Mouse (Mus musculus) B cell, adult 2 months (primary cell): ENCODE measurements around the gene Syt16.

Experiments
- DNase-seq, 2 experiments: peaks; one replicate each; pipeline ENCODE4 v3.0.0; 2022

Syt16 gene

DNA sequence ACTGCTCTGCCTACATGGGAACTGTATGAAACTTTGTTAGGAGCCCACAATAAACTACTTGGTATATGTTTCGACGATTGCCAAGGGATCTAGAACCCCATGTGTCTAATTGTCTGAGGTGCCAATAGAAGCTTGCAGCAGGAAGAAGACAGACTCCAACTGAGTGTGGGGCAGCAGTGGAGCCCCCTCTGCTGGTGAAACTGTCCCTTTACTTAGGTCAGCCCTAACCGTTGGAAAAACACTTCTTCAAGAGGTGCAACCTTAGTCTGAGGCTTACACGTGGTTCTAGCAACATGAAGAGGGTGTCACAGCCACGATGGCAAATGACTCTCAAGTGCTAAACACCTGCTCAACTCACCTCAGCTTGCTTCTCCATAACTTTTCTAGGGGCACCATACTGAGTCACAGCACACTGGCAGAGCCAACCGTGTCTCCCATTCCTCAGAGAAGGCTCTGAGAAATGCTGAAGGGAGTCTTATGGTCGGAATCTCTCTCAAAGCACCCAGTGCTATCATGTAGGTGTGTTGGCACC is 17.3 kb downstream of the Syt16 start:
- DNase-seq: peak; percentile 52 to 65

DNA sequence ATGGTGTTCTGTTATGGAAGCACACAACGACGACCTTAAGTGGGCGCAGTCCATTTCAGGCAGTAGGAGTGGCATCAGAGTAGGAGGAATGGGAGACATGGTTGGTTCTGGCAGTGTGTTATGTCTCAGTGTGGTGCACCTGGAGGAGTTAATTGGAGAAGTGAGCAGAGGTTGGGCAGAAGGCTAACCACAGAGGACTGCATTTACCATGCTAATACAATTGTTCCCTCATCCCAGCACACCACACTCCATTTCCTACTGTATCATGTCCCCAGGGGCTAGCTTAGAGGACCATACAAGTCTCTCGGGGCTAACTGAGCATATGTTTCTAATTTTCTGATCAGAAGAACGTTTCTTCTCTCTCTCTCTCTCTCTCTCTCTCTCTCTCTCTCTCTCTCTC is 18.0 kb downstream of the Syt16 start:
- no peak for DNase-seq

DNA sequence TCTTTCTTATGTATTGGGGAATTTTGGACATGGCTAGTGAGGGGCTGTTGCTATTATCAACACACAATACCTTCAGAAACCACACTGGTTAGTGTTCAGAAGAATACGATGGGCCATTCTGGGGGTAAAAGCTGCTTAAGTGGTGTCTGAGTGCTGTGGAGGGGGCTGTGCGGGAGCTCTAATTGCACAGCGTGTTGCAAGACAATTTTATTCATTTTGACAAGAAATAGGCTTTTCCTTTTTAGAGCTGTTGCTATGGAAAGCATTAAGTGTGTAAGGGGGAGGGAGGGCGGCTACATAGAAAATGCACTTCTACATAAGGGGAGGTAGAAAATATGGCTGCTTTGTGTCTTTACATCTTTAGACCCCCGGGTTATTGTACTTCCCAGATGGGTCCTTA is 25.8 kb downstream of the Syt16 start:
- no peak for DNase-seq

DNA sequence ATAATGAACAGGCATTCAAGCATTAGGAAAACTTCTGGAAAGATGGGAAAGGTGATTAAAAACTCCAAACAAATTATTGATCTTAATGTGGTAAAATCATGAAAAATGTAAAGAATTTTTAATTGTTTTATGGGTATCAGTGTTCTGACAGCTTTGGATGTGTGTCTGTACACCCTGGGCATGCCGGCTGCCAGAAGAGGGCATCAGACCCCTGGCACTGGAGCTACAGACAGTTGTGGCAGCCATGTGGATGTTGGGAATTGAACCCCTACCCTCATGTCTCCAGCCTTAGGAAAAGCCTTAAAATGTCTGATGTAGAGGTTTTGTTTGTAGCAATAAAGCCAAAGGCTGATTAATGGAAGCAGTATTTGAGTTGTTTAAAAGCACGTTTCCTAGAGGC is 27.5 kb downstream of the Syt16 start:
- no peak for DNase-seq

DNA sequence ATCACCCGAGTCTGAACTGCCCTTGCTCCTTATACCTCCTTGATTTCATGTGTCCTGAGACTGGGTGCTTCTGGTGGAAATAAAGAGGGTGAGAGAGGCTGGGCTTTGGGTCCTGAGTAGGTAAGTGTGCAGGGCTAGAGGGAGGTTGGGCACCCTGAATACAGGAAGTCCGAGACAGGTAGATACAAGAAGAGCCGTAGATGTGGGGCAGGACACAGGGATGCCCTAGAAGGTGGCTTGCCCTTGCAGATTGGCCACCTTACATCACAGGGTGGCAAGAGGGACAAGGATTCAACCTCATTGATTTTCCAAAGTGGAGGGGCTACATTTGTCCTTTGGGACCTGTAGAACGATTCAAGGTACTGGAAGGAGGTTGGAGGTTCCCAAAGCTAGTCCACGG is 45.8 kb downstream of the Syt16 start:
- no peak for DNase-seq

DNA sequence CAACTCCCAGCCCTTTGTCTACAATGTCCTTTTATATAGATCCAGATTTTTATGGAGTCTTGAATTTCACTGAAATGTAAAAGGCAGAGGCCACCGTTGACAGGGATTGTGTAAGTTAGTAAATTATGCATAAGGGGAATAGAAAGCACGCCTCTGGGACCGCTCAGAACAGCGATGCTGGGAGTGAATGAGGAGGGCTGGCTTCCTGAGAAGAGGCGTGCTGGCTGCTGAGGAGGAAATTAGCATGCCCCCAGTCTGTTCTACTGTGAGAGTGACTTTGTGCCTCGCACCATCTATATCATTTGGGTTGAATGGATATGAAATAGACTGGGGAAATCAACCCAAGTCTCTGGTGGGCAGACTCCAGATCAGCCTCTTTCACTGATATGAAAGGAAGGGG is 46.3 kb downstream of the Syt16 start:
- DNase-seq: no peak

DNA sequence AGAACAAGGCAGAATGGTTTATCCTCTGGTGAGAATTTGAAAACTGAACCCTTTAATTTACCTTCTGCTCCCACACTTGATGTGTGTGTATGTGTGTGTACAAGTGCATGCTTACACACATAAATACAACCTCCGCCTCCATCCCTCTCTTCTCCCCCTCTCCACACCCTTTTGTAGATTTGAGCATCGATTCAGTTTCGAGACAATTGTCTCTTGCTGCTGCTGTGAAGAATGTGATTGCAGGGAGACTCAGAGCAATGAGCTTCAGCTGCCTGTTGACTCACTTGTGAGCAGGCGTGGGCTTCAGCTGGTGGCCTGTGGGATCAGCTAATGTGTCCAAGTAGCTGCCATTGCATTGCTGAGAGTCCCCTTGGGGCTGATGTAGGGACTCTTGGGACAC is 46.8 kb downstream of the Syt16 start:
- no peak for DNase-seq

DNA sequence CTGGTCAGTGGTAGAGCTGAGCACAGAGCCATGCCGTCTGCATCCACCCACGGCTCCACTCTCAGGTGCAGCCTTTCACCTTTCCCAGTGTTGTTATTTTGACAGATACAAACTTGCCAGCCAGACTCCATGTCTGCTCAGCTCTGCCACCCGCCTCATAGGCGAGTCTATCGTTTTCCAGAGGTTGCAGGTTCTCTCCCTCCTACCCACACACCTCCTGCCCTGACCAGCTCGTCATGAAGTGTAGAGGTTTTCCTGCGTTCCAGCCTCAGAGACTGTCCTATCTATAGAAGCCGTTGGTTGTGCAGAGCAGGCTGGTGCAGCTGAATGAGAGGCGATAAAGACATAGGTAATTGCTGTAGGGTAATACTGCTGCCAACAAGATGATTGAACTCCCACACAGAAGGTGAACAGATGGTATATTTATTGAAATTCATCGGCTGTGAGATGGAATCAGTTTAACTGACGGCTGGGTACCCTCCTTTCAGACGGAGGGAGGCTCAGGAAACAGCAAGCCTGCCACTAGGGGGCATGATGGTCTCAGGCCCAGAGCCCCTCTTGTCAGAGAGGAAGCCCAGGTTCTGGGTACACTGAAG is 58.0 kb downstream of the Syt16 start:
- DNase-seq: no peak

DNA sequence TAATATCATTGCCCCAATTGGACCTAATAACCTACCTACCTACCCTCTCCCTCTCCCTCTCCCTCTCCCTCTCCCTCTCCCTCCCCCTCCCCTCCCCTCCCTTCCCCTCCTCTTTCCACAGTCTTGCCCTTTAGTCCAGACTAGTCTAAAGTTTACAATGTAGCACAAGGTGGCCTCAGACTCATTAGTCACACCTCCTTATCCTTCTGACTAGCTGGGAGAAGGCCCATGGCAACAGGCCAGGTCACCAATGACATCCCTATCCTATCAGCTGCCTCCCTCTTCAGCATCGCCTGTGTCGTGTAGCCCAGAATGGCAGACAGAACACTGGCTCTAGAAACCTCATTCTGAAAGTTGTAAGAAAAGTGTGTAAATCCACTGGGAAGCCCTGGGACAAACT is 58.7 kb downstream of the Syt16 start:
- DNase-seq: no peak

DNA sequence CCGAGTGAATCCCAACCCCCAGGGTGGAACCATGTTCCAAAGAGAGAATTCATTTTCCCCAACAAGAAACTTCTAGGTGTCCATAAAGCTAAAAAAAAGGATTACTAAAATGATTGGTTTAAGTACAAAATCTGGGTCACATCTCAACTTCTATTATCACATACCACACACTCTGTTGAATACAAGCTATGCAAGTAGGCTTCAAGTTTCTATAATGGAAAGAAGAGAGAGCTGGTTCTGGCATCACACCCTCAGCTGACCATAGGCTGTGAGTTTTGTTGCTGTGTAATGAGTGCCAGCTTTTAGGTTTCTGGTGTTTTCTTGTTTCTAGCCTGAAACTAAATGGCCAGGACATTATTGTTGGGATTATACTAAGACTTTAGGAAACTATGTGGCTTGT is 65.1 kb downstream of the Syt16 start:
- DNase-seq: no peak

DNA sequence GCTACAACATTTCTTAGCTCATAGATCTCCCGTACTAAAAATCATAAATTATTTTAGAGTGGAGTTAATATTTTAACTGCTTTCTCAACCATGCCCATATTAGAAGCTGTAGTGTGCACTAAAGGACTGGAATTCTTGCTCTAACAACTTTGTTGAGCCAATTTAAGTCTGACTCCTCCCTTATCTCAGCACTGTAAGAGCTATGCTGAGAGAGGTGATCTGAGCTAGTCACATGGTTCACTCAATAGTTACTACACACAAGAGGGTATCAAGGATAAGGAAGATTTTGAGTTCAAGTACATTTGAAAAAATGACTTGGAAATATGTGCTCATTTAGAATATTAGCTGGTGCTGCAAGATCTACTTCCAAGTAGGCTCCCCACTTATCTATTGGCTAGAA is 71.5 kb downstream of the Syt16 start:
- no peak for DNase-seq

DNA sequence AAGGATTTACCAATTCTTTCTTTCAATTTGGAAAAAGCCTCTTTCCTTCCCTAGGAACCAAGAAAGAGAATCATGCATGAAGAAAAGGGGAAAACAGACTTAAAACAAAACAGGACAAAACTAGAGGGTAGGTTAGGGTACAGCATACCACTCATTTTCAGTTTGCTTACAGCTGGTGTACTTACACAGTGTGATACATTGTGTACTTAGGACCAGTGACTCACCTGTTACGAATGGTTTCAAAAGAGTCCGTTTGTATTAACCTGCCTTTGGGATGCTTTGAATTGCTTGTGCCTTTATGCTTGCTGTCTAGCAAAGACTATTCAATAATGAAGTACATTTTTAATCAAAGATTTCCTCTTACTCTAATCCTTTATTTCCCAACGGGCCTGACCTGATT is 78.1 kb downstream of the Syt16 start:
- no peak for DNase-seq

DNA sequence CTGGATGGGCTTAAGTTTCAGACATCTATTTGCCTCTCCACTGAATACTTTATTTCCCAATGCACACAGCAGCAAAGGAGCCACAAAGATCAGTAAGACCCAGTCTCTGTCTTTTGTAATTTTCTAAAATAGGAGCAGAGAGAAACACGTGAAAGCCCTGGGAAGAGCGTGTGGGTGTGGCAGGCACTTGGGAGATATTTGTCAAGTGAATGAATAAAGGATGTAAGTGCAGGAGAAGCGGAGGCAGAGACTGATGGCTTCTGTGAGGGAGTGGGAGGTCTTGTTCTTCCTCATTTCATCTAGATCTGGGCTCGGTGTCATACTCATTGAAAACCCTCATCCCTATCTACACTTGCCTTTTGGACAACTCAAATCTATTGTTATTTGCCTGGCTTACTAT is 78.6 kb downstream of the Syt16 start:
- DNase-seq: no peak

DNA sequence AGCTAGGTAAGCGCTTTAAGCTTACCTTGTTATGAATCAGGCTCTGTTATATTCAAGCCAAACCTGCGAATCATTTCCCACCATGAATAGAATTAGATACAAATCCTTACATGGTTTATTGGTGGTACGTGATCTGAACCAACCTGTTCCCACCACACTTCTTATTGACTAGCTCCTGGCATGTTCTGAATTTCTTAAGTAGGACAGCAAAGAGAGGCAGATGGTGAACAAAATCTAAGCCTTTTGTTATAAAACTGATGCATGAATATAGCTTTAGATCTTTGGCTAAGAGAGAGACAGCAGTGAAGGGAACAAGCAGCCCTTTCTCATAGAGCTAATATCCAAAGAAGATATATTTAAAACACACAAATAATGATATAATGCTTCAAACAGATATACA is 83.7 kb downstream of the Syt16 start:
- DNase-seq: no peak

DNA sequence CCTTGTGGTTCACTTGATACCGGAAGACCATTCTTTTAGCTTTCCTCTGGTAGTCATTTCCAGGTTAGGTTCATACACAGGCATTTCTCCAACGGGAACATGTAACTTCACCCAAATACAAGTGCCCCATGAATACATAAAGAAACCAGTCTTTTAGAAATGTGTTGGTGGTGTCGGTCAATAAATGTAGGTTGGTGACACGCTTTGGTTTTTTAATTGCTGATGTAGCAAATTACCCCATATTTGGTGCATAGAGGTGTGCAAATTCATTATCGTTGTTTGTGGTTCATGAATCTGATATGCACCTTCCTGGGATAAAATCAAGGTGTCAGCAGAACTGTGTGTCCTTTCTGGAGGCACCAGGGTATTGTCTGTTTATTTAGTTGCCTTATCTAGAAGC is 86.9 kb downstream of the Syt16 start:
- DNase-seq: no peak

DNA sequence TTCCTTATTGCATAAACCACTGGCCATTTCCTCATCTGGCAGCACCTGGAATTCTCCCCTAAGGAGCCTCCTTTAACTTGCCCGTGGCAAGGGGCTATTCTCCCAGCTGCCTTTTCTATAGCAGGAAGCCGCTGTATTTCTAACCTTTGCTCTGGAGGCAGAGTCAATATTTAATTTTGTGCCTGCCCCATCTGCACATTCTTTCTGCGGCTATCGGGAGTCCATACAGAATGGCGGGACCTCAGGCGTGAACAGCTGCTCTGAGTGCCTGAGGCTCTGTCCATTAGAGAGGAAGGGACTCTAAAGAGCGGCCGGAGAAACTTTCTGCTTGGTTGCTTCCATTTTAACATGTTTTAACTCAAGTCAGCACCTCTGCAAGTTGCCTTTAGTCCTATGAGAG is 89.6 kb downstream of the Syt16 start:
- DNase-seq: no peak

DNA sequence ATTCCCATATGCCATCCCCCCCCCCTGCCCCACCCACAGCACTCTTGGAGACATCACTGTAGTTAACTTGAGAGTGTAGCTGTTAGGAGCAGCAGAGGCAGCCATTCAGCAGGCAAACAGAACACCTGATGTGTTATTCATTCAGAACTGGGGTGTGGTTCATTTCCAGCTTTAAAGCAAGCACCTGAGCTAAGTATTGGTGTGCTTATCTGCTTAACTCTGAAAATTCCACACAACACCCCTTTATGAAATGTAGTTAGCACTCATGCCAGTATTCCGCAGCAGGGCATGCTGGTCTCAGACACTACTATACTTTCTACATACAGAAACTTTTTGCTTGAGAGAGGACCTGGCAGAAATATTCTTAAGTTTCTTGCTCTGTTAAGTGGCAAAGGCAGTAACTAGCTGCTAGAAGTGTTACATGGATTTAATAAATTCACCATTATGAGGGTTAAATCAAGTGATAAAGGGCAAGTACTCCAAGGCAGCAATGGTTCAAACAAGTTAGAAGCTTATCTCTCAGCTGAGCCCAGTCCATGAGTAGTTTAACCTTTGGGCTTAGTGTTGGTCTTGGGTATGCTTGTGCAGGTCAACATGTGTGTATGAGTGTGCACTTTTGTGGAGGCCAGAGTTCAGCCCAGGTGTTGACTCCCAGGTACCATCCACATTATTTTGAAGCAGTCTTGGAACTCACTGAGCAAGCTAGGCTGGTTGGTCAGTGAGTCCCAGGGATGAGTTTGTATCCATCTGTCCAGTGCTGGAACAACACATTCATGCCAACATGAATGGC is 92.1 kb downstream of the Syt16 start:
- no peak for DNase-seq

DNA sequence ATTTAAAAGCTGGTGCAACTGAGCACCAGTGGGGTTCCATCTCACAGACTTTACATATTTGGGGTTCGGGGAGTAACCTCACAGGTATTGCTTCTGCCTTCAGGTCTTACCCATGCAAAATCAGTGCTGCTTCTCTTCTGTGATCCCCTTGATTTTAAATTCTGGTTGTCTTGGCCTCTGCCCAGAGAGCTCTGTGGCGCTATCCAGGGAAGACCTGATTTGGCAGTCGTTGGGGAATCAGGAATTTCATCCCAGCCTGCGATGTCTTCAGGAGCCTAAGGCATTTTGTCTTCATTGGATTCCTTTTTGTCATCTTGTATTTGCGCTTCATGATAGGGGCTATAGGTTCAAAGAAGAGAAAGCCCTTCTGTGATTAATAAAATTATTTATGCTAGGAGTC is 95.1 kb downstream of the Syt16 start:
- DNase-seq: no peak

DNA sequence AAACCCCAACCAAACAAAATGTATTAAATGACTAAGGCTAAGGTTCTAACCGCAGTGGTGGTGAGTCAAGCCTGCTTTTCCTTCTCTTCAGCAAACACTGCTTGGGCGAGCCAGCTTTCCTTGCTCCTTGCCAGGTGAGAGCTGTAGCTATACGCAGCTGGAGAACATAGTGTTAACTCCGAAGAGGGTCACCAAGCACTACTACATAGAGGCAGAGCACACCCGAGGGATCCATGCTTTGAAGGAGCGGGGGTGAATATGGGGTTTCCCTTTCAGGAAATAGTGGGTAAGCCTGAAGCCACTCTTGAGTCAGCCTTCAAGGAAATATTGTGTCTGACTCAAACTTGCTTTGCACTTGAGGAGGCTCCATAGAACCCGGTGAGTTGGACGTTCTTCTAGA is 95.6 kb downstream of the Syt16 start:
- DNase-seq: no peak

DNA sequence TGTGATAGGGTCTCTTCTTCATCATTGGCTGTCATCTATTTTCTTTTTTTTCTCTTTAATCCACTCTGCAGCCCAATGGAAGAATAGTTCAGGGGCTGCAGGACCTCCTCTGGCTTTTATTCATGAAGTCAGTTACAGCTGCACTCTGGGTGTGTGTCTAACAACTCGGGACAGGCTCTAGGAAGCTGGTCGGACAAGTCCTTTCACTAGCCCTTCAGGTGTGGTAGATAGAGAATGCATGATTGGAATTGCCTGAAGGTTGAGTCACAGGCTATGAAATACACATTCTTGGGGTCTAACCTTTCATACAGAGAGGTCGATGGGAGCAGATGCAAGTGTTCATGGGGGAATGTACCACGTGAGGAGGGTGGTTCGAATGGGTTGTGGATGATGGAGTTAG is 97.2 kb downstream of the Syt16 start:
- no peak for DNase-seq

DNA sequence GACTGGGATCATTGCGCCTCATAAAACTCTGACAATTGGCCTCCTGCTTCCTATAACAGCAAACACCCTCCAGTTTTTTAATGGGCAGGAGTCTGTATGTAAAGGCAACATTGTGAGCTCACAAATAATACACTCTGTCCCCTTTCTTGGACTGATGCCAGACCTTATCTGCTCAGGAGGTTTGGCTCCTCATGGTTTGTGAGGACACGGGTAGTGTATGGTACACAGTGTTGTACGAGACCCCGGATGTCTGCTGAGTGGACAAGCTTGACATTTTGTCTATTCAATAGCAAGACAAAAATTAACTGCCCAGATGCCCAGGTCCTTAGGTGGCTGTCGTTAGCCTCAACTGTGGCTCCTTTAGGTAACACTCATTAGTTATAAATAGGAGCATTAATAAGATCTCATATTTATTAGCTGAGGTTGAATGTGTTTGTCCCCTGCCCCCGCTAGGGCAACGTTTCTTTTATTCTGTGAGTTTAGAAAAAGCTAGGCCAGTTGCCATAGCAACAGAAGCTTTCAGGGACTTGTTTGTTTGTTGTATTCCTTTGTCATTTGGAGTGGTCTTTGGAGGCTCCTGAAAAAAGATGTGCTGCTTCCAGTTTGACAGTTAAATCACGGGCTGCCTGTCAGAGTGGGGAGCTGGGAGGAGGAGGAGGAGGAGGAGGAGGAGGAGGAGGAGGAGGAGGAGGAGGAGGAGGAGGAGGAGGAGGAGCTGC is 101.3 kb downstream of the Syt16 start:
- DNase-seq: no peak

DNA sequence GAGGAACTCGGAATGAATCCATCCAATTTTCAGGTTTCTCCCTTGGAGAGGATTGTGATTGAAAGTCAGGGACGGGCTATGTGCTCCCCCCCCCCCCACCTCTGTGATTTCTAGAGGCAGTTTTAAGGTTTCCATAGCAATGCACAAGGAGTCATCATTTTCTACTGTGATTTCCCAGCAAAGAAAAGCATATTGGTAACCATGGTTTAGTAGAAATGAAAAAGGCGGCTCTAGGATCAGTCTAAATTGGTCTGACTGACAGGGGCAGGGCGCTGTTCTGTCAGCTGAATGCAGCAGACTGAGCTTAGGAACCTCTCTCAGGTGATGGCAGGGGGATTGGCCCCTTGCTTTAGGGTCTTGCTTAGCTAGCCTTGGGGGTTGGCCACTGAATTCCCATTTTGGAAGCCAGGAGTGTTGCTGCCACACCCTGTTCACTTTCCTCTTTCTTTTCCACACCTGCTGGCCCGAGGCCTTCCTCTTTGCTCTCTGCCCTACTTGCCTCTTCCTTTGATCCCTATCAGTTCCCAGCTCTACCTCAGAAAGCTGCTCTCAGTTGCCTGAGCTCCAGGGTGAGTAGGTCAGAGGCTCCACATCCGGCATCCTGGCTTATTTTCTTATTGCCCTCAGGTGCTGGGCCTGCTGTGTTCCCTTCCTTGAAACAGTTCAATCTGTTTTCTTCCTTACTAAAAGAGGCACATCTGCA is 108.5 kb downstream of the Syt16 start:
- no peak for DNase-seq

DNA sequence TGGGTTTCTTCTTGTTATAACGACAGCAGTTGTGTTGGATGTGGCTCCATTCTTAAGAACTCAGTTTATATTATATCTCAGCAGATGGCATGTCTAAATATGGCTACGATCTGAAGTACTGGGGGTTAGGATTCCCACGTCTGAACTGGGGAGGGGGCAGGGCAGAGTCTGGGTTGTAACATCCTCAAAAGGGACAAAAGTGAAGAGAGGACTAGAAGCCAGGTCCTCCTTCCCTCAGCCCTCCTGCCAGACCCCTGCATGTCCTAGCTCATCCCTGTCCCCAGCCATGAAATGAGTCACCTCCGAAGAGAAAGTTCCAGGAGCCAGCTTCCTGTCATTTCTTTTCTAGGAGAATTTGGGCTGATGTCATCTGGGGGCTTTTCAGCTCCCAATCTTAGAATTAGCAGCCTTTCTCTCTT is 111.2 kb downstream of the Syt16 start:
- DNase-seq: no peak
